Mouse (Mus musculus): Measurements from ENCODE around the gene Ube2m. TPM values are rescaled to one million over a fixed set of nuclear protein-coding genes. Genes with fewer than 3 reads are reported as not detected.

Ube2m gene
- total and polyA plus RNA-seq, 3 experiments, result 134 to 272 (median 244) TPM

DNA sequence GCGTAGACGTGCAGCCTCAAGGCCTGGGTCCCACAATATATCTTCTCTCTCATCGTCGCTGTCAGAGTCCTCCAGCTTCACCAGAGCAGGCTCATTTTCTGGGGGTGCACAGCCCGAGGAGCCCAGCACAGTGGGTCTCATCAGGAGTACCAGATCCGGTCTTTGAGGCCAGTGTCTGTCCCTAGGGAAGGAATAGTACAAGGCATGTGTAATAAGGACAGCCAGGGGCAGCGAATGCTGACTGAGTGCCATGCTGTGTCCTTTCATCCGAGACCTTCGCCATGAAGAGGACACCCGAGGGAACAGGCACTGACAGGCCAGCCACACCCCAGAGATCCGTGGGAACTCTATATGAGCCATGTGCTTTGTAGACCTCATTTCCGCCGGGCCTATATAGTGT lies 14.9 kb upstream of the Ube2m start:
- dilution Hi-C loops (cut with MboI; ENCODE audit: extremely low pct_ligation_motif_present, extremely low pct_unique_long_range_greater_than_20kb, low sequenced_read_pairs), result no loop called here
- H3K36me3 ChIP-seq (replicated peaks in 1 of 2; ENCODE audit: control insufficient read depth in 1 of 2, insufficient read depth in 1 of 2, low read length in 1 of 2), result no peaks in the 10 kb centered on the region
- in situ Hi-C loops (cut with MboI; ENCODE audit: low pct_ligation_motif_present, low pct_unique_long_range_greater_than_20kb, low sequenced_read_pairs), result loop anchor here (25.0 kb wide), 2 partner anchors 234 to 1259 kb away; partner anchors contain the start of genes Lig1 and Zswim9
- H3K27ac ChIP-seq (ENCODE audit: insufficient read depth, low read depth), result no peak overlapping the region
- no peaks in the 10 kb centered on the region for H3K9me3 ChIP-seq (replicated peaks; ENCODE audit: low read length)
- no peaks in the 10 kb centered on the region for H3K79me2 ChIP-seq (replicated peaks; ENCODE audit: control insufficient read depth, extremely low read depth, insufficient read depth, poor library complexity, severe bottlenecking)
- H3K4me3 ChIP-seq (replicated peaks in 1 of 3; ENCODE audit: low read depth in 2 of 3, low read length in 2 of 3, poor library complexity in 1 of 3), result no peak overlapping the region
- peaks cover 0 to 10% of the 10 kb centered on the region in 2 experiments; a peak in 1 of 4 replicates for H3K4me1 ChIP-seq (ENCODE audit: control insufficient read depth in 1 of 2, insufficient read depth in 2 of 2)
- no peak overlapping the region for H3K9ac ChIP-seq (ENCODE audit: insufficient read depth, low read depth)
- TF ChIP-seq POLR2AphosphoS2 (IDR thresholded peaks at IDR 0.05; ENCODE audit: low read depth, low read length), result no peak
- no peak for TF ChIP-seq SMC3 (IDR thresholded peaks at IDR 0.05; ENCODE audit: low read depth, low read length)
- no peak for TF ChIP-seq NELFE (IDR thresholded peaks at IDR 0.05; ENCODE audit: low read depth, low read length)
- TF ChIP-seq RCOR1 (conservative IDR thresholded peaks at IDR 0.05; ENCODE audit: low read depth, low read length), result no peak
- TF ChIP-seq HCFC1 (IDR thresholded peaks at IDR 0.05; ENCODE audit: low read depth, low read length), result no peak
- TF ChIP-seq MAZ (IDR thresholded peaks at IDR 0.05; ENCODE audit: low read depth, low read length), result no peak
- no peak for TF ChIP-seq CTCF (conservative IDR thresholded peaks at IDR 0.05 in 1 of 2, IDR thresholded peaks at IDR 0.05 in 1 of 2; ENCODE audit: low read depth in 2 of 2, low read length in 2 of 2)
- no peak for TF ChIP-seq SIN3A (IDR thresholded peaks at IDR 0.05; ENCODE audit: low read length)
- no peak for TF ChIP-seq MXI1 (IDR thresholded peaks at IDR 0.05; ENCODE audit: low read depth, low read length)
- TF ChIP-seq MAX (IDR thresholded peaks at IDR 0.05; ENCODE audit: low read length), result no peak
- no peak for TF ChIP-seq NRF1 (IDR thresholded peaks at IDR 0.05; ENCODE audit: low read depth, low read length)
- TF ChIP-seq ETS1 (conservative IDR thresholded peaks at IDR 0.05; ENCODE audit: low read depth, low read length), result no peak
- no peak for TF ChIP-seq KAT2A (IDR thresholded peaks at IDR 0.05; ENCODE audit: insufficient replicate concordance, low read length)
- no peak for TF ChIP-seq IRF4 (IDR thresholded peaks at IDR 0.05; ENCODE audit: low read depth, low read length)
- no peak for TF ChIP-seq E2F4 (IDR thresholded peaks at IDR 0.05; ENCODE audit: insufficient replicate concordance, low read depth, low read length)
- no peak for TF ChIP-seq TBP (conservative IDR thresholded peaks at IDR 0.05; ENCODE audit: low read depth, low read length)
- no peak for TF ChIP-seq JUN (IDR thresholded peaks at IDR 0.05; ENCODE audit: insufficient read depth, low read depth, low read length)
- no peak for TF ChIP-seq ZMIZ1 (IDR thresholded peaks at IDR 0.05; ENCODE audit: low read depth, low read length)
- TF ChIP-seq ELF1 (IDR thresholded peaks at IDR 0.05; ENCODE audit: low read depth, low read length), result no peak
- no peak for TF ChIP-seq MEF2A (IDR thresholded peaks at IDR 0.05; ENCODE audit: borderline replicate concordance, low read depth, low read length)
- no peak for DNase-seq (ENCODE audit: extremely low read depth)
- no peak overlapping the region for H3K4me2 ChIP-seq (ENCODE audit: insufficient read depth, low read depth, poor library complexity, severe bottlenecking)
- H3K27me3 ChIP-seq (replicated peaks), result peaks cover 26% of the 10 kb centered on the region

DNA sequence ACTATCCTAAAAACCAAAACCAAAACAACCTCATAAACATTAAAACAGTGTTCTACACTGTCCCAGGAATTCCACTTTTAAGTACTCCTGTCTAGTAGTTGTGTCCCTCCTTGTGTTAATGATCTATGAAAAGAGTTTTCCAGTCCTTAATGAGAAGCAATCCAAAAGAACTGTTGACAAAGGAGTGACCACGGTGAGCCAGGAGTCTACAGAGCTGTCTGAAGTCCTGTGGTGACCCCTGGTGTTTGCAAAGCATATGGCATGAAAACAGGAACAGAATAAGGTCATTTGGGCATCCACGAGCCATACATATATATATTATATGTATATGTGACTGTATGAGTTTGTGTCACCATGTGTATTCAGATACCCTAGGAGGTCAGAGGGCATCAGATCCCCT lies 8.0 kb upstream of the Ube2m start:
- H3K9me3 ChIP-seq (replicated peaks; ENCODE audit: low read length), result peaks cover 10% of the 10 kb centered on the region
- no peaks in the 10 kb centered on the region for H3K79me2 ChIP-seq (replicated peaks; ENCODE audit: control insufficient read depth, extremely low read depth, insufficient read depth, poor library complexity, severe bottlenecking)
- H3K36me3 ChIP-seq (replicated peaks in 1 of 2; ENCODE audit: control insufficient read depth in 1 of 2, insufficient read depth in 1 of 2, low read length in 1 of 2), result peaks cover 0 to 18% of the 10 kb centered on the region in 2 experiments
- H3K27me3 ChIP-seq (replicated peaks), result peaks cover 8% of the 10 kb centered on the region
- peak overlapping the region; percentile 51 for H3K4me2 ChIP-seq (ENCODE audit: insufficient read depth, low read depth, poor library complexity, severe bottlenecking)
- dilution Hi-C loops (cut with MboI; ENCODE audit: extremely low pct_ligation_motif_present, extremely low pct_unique_long_range_greater_than_20kb, low sequenced_read_pairs), result no loop called here
- TF ChIP-seq ZC3H11A (IDR thresholded peaks at IDR 0.05; ENCODE audit: low read depth, low read length) (peak; percentile 48), JUND (conservative IDR thresholded peaks at IDR 0.05; ENCODE audit: low read depth, low read length) (0 out of 2 replicates have a peak, but pooled peaks have one; percentile 28), CTCF (conservative IDR thresholded peaks at IDR 0.05 in 1 of 2, IDR thresholded peaks at IDR 0.05 in 1 of 2; ENCODE audit: low read depth in 2 of 2, low read length in 2 of 2) (peak; percentile 72 to 97), RCOR1 (conservative IDR thresholded peaks at IDR 0.05; ENCODE audit: low read depth, low read length) (no peak), POLR2A (IDR thresholded peaks at IDR 0.05; ENCODE audit: low read depth, low read length) (no peak), PAX5 (IDR thresholded peaks at IDR 0.05; ENCODE audit: low read length) (no peak), CHD2 (IDR thresholded peaks at IDR 0.05; ENCODE audit: low read length) (no peak), SMC3 (IDR thresholded peaks at IDR 0.05; ENCODE audit: low read depth, low read length) (peak; percentile 91), MYC (IDR thresholded peaks at IDR 0.05; ENCODE audit: low read depth, low read length) (peak; percentile 61; the same call in 1 of the 2 replicates), KAT2A (IDR thresholded peaks at IDR 0.05; ENCODE audit: insufficient replicate concordance, low read length) (no peak), RAD21 (IDR thresholded peaks at IDR 0.05; ENCODE audit: low read depth, low read length) (peak; percentile 99), USF1 (IDR thresholded peaks at IDR 0.05; ENCODE audit: low read depth, low read length) (no peak), JUN (IDR thresholded peaks at IDR 0.05; ENCODE audit: insufficient read depth, low read depth, low read length) (no peak), E2F4 (IDR thresholded peaks at IDR 0.05; ENCODE audit: insufficient replicate concordance, low read depth, low read length) (no peak), ELF1 (IDR thresholded peaks at IDR 0.05; ENCODE audit: low read depth, low read length) (peak; percentile 44; the same call in 1 of the 2 replicates), POLR2AphosphoS2 (IDR thresholded peaks at IDR 0.05; ENCODE audit: low read depth, low read length) (no peak), MXI1 (IDR thresholded peaks at IDR 0.05; ENCODE audit: low read depth, low read length) (no peak), IRF4 (IDR thresholded peaks at IDR 0.05; ENCODE audit: low read depth, low read length) (no peak), EP300 (IDR thresholded peaks at IDR 0.05; ENCODE audit: low read length) (no peak), NELFE (IDR thresholded peaks at IDR 0.05; ENCODE audit: low read depth, low read length) (no peak), HCFC1 (IDR thresholded peaks at IDR 0.05; ENCODE audit: low read depth, low read length) (no peak)
- no peak overlapping the region for H3K4me3 ChIP-seq (replicated peaks in 1 of 3; ENCODE audit: low read depth in 2 of 3, low read length in 2 of 3, poor library complexity in 1 of 3)
- no peak overlapping the region for H3K27ac ChIP-seq (ENCODE audit: insufficient read depth, low read depth)
- no peak overlapping the region for H3K9ac ChIP-seq (ENCODE audit: insufficient read depth, low read depth)
- in situ Hi-C loops (cut with MboI; ENCODE audit: low pct_ligation_motif_present, low pct_unique_long_range_greater_than_20kb, low sequenced_read_pairs), result loop anchor here (10.0 kb wide), 1 partner anchor 121 kb away; the partner anchor contains the start of genes Rnf225 and Rps5
- DNase-seq (ENCODE audit: extremely low read depth), result peak; percentile 79
- peaks cover 0 to 2% of the 10 kb centered on the region in 2 experiments; a peak in 1 of 4 replicates for H3K4me1 ChIP-seq (ENCODE audit: control insufficient read depth in 1 of 2, insufficient read depth in 2 of 2)

All from CH12.LX (cell line).